Mouse (Mus musculus): ENCODE data around the gene Rgs16.

Gene Rgs16

DNA sequence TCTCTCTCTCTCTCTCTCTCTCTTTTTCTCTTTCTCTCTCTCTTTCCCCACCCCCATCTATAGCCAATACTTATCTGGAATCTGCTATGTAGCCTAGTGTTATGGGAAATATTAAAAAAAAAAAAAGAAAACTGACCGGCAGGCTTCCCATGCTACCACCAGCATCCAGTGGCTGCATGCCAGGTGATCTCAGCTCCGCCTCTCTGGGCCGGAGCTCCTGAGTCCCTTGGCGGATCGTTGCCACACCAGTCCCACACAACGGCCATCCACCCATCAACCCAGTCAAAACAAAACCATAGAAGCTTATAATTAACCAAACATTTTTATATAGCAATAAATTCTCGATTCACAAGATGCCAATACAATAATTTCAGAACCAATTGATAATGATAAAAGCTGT lies 19.2 kb upstream of the Rgs16 start:
- no peak for DNase-seq (ENCODE audit: low read depth, low spot score)

DNA sequence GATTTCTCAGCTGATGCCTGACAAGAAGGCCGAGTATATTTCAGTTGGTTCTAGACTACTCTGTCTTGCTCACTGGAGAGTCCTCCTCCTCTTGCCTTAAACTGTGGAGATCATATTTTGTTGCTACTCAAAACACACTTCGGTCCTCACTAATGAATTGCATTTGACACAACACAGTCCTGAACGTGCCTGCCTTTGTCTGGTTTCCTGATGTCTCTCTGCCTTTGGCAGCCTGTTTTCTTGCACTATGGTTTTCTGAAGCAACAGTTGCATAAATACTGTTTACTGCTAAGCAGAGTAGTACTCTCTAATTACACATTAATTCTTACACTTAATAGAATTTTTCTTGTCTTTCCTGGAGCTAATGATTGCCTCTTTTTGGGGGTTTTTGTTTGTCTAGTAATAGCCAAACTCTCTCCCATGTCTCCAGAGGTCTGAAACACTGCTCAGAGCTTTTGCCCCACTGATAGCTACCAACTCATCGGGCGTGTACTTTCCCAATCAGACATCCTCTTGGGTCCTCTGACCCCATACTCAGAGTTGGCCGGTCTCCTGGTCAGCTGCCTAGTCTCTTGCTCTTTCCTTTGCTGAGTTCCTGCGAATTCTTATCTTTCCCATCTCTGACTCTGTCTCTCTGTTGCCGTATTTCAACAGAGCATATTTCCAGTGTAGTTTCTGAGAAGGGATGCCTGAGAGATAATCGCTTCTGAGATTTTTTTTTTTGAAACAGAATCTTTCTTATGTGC lies 18.4 kb upstream of the Rgs16 start:
- no peak for DNase-seq (ENCODE audit: low read depth, low spot score)

DNA sequence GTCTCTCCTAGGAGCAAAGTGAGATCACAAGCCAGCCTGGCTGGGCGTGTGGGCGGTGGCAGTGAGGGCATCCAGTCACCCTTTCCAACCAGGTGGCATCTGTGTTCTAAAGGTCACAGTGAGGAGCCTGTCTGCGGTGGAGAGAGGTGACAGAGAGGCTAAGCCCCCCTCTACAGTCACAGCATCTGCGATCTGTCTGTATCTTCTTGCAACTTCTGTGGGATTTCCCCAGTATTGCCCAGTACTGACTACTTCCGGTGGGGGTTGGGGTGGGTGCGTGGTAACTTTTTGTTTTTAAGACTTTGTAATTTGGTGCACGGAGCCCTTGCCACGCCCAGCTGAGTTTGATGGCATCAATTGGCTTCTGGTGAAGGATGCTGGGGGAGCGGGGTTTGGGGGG lies 16.7 kb upstream of the Rgs16 start:
- DNase-seq (ENCODE audit: low read depth, low spot score), result no peak

DNA sequence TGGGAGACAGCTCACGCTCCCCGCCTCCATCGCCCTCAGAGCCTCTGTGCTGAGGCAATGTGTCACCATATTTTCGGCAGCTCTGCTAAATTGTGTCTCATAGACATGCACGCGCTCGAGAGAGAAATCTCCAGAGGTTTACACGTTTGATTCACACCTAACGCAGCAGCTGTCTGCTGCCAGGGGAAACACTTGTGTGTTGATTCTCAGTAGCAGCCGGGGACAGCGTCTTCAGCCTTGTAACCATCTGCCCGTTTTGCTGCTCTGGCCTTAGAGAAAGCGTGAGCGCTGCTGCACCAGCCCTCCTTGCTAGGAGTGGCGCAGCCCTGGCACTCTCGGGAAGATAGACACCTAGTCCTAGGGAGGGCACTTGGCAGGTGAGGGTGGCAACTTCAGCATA lies 13.5 kb upstream of the Rgs16 start:
- no peak for DNase-seq (ENCODE audit: low read depth, low spot score)

DNA sequence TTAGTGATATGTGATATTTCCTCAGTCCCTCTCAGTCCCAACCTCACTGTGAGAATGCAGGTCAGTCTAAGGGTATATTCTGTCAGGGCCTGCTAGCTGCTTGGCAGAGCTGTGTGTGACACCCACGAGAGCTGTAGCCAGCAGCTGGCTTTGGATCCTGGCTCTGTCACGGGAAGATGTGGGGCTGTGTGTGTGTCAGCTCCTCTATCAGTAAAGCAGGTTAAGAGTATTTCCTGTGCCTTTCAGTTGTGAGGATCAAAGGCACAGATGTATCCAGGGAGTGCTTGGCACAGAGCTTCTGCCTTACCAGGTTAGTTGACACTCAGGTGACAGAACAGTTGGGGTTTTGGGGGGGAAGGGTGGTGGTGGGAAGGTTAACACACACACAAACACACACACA lies 10.3 kb upstream of the Rgs16 start:
- no peak for DNase-seq (ENCODE audit: low read depth, low spot score)

DNA sequence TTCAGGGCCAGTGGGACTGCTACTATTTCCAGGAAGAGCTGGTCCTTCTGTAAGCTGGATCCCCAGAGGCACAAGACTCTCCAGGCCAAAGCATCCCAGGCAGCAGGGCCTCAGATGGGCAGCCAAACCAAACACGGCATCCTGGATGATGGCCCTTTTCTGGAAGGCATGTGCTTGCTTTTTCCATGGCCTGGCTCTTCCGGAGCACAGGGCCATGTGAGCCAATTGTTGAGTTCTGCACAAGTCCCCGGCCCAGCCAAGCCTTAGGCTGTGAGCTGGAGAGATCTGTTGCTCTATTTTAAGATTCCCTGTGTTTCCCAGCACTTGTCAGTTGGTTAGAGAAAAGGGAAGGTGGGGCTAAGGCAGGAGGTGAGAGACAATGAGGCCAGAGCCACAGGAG lies 9.5 kb upstream of the Rgs16 start:
- DNase-seq (ENCODE audit: low read depth, low spot score), result peak; percentile 39

DNA sequence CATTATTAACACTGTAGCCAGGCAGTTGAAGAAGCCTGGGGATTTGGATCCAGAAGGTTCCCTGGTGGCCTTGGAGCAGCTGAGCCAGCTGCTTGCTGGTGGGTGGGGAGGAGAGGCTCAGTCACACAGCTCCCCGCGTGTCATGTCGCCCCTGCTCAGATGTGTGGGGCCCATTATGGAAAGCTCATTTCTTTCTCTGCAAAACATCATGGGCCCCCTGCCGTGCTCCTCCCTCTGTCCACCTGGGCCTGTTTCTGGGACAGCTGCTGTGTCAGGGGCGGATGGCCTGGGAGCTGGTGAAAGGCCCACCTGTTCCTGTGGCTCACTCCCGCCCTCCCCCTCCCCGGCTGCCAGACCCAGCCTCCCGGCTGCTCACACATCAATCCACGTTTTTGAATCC lies 7.0 kb upstream of the Rgs16 start:
- no peak for DNase-seq (ENCODE audit: low read depth, low spot score)

DNA sequence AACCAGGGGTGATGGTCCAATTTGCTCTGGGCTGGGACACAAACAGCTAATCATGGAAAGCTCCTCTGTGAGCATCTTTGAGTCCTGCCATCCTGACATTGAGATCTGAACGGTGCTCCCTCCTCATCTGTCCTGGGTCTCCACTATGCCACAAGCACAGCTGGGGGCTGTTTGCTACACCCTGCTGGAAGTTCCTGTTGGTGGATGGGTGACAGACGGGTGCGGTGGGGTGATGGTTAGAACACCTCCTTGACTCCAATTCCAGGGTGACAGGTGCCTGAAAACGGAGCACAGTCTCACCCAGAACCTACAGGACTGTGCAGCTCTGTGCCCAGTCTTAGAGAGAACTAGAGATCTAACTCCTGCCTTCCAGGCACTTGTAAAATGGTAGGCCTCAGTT lies 5.3 kb upstream of the Rgs16 start:
- no peak for DNase-seq (ENCODE audit: low read depth, low spot score)

DNA sequence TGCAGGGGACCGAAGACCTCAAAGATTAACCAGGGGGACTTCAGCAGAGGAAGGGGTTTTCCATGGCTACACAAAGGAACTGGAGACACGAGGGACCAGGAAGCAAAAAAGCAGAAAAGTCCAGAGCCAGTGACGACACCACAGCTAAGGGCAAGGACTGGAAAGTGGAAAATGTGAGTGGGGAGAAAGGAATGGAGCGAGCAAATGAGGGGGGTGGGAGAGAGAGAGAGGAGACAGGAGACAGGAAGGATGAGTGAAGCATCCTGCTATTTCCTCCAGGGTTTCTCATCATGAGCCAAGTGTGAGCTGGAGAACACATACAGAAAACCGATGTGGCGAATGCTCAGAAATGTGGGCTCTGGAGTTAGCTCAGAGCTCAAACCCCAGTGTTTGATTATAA lies 4.1 kb upstream of the Rgs16 start:
- DNase-seq (ENCODE audit: low read depth, low spot score), result peak; percentile 41

DNA sequence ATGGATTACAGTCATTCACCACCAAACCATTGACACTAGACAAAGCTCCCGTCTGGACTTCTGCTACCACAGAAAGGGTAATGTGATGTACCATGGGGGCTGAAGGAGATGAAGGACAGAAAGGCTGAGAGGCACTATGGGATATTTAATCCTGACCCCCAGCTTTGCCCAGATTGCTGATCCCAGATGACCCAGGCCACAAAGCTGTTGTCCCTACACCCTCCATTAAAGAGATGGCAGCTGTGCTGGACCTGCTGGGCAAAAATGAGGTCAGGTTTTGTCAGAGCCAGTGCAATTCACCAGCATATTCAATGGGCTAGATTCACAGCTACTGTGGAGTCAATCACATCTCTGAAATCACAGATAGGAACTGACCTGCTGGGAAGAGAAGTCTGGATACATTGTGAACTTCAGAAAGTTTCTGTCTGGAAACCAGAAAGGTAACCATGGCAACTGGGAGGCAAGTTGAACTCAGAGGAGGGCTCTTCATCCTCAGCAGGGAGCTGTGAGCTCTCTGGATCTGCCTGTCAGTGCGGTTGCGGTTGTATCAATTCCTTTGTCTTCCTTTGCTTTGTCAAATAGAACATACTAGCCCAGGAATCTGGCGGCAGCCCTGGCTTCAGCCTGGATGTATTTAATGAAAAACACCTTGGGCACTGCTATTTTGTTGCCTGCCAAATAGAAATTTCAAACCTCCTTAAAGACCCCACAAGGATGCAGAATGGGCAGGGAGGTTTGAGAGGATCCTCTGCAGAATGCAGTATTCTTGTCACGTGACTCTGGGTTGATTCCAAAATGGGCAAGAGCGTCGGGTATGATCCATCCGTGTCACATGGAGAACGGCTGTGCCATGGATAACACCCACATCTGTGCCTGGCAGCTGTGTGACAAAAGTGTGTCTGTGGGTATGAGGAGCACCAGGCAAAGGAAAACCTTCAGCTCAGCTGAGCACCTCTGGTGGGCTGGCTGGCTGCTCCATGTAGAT lies 2.8 kb upstream of the Rgs16 start:
- DNase-seq (ENCODE audit: low read depth, low spot score), result no peak

DNA sequence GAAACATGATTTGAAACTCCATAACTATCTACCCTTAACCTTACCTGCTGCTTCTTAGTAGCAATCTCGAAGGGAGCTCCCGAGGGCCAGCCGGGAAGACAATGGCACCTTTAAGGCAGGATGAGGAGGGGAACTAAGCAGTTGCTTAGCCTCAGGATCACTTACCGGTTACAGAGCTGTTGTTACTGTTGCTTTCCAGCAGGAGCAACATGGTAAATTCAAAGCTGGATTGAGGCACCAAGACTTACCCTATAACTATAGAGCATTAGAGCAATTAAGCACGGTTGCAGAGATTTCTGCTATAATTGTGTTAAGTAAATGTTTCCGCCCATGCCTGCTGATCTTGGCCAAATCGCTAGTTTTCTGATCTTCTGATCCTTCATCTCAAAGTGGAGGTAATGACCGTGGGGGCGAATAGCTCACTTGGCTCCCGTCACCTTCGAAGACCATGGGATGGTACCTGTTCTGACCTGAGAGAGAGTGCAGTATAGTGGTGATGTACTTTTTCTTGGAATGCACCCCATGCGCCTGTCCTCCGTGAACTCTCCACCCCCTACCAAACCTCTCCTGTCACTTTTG lies 623 bp upstream of the Rgs16 start:
- no peak for DNase-seq (ENCODE audit: low read depth, low spot score)

DNA sequence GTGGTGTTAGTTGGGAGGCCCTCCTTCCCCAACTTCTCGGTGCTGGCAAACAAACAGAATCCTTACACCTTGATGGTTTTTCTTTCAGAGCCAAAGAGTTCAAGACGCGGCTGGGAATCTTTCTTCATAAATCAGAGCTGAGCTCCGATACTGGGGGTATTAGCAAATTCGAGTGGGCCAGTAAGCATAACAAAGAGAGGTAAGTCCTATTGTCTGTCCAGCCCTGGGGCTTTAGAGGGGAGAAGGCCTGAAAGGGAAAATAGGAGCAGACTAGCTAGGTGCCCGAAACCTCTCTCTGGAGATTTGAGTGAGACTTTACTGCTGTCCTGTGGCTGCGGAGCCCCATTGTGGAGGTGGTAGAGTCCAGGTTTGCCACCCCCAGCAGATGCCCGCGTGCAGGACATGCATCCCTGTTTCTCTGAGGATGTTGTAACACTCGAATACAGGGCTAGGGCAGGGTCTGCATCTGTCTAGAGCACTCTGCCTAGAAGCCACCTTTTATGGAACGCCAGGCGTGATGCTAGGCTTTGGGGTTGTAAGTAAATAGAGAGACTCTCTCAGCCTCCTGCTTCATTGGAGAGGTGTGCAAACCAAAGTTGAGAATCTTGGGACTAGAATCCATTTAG lies 739 bp downstream of the Rgs16 start:
- DNase-seq (ENCODE audit: low read depth, low spot score), result peak; percentile 40

DNA sequence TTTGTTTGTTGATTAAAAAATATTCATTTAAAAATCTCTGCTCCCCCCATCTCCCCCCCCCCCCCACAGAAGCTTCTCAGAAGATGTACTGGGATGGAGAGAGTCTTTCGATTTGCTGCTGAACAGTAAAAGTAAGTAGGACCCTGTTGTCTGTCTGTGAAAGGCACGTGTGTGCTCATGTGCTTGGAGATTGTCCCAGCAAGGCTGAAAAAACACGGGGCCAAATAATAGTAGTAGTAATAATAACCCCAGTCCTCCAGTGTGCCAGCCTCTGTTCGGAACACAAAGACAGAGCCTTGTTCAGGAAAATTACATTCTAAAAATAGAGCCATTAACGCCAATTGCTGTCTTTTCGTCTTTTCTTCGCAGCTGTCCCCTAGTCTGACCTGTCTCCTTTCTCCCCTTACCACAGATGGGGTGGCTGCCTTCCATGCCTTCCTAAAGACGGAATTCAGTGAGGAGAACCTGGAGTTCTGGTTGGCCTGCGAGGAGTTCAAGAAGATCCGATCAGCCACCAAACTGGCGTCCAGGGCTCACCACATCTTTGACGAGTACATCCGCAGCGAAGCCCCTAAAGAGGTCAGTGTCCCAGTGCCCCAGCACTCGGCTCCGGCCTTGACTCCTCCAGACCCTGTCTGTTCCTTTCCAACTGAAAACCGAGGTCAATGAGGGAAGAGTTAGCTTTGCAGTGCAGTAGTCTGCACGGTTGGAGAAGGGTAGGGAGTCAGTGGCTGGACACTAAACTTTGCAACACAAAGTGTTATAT lies 1.6 kb downstream of the Rgs16 start:
- peak; percentile 22 for DNase-seq (ENCODE audit: low read depth, low spot score)

DNA sequence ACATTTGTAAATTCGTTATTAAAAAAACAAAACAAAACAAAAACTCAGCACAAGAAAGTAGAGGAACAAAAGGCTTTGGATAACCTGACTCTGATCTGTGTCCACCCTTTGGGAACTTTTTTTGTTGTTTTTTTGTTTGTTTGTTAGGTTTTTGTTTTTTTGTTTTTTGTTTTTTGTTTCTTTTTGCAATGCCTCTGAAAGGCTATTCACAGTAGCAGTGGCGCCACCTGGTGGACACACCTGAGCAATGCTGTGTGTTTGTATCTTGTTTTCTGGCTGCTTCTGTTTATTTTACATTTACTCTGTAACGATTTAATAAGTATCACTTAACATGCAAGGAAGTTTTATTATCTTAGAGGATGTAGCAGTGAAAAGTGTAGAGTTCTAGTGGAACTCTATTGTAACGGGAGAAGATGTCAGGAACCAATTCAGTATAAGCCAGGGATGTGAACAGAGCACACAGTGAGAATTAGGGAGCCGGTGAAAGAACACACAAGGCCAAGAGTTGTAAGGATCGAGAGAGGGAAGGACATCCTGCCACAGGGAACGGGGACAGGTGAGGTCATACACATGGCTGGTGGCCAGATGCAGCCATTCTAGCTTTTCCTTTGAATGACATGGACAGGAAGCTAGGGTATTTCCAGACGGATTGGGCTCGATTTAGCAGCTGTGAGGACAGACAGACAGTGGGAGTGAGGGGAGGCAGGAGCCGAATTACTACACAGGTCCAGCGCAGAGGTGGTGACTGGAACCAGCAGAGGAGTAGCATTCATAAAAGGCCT lies 2.4 kb downstream of the Rgs16 start:
- DNase-seq (ENCODE audit: low read depth, low spot score), result peak; percentile 88

DNA sequence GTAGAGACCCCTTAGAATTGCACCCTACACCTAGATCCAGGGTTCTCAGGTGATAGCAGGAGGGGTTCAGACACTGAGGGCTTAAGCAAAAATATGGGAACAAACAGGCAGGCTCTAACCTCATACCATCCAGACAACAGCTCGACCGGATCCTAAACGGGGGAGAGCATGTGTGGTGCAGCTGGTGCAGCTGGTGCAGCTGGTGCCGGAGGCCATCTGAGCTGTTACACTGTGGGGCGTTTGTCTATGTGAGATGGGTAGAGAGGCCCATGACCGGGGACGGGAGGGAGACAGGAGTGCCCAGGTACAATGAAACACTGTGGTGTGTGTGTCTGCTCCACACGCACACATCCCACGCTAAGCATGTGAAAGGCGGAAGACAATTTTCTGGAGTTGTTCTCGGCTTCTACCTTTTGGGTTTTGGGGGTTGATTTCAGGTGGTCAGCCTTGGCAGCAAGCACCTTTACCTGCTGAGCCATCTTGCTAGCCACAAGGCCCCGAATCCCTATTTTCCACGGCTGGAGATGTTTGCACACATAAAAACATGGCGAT lies 6.0 kb downstream of the Rgs16 start:
- no peak for DNase-seq (ENCODE audit: low read depth, low spot score)

DNA sequence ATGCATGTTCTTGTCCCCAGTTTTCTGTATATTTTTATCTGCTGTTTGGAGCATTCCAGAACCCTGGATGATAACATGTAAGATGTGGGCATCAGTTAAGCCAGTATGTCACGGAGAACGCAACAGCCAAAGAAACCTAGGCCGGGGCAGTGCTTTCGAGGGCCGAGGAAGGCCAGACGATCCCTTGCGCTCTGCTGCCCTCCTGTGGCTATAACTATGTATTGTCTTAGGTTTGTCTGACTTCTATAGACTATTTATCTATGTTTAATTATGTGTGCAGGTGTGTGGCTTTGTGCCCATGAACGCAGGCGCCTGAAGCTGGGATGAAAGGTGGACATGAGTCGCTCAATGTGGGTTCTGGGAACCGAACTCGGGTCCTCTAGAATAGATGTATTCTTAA lies 6.6 kb downstream of the Rgs16 start:
- DNase-seq (ENCODE audit: low read depth, low spot score), result peak; percentile 84

DNA sequence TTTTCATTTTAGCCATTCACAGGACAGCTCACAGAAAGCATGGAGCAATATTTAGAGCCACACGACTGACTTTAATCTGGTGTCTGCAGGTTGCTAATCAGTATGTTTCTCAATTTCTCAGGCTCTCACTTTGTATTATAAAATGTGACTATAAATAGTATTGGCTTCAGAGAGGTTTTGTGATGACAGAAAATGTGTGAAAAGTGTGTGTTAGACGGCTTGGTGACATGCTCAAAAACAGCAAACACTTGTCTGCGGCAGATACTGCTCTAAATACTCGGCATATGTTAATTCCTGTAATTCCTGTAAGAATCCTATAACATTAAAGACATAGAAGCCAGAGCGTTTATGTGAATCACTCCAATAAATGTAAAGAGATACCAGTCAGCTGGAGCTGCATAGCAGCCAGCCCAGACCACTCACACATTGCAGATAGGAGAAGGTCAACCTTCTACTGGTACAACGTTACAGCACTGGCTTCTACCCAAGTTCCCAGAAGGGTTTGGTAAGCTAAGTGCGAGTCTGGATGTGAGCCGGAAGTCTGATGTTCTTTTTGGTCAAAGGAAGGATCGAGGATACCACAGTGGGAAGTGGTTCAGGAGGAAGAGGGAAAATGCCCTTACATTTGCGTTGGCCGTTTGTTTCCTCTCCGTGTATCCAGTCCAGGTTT lies 7.8 kb downstream of the Rgs16 start:
- no peak for DNase-seq (ENCODE audit: low read depth, low spot score)

DNA sequence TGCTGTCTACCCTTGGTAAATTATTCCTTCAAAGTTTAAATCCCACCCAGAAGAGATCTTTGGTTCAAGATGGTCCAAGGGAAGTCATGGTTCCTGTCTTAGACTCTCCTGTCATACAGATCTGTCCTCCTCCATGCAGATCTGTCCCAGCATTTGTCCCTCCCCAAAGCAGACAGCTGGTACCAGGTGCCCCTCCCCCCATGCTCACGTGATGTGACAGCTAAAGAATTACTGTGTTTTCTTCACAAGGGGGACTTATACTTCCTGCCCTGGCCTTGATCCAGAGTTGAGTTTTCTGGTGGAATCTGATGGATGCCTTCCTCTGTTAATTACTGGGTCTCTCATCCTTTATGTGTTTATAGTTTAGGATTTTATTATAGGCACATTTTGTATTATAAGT lies 8.4 kb downstream of the Rgs16 start:
- DNase-seq (ENCODE audit: low read depth, low spot score), result peak; percentile 39

DNA sequence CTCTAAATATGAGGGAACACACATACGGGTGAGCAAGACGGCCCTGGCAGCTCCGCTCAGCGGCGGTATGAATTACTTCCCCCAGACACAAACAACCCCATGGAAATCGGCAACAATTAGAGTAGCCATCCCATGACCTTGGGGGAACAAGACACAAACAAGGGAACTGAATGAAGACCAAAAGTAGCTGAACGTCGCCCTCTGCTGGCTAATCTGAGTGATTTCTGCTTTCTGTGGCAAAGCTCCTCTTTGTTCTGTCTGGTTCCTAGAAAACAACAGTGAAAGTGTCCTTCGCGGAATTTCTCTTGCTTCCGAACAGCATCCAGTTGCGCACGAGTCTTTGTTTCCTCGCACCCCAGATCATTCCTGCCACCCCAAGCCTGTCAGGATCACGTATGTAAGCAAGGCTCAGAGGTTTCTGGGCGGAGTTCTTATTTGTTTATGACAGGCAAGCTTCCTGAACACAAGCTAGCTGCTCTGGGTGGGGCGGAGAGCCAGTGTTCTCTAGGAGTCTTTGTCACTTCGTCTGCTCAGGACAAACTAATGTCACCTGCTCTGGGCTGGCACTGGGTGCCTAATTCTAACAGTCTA lies 9.2 kb downstream of the Rgs16 start, which contains the start of gene Rnasel:
Rnasel (plus strand) TSS at position 216 of the 591 bp plus-strand sequence.
- peak; percentile 92 for DNase-seq (ENCODE audit: low read depth, low spot score)
